Mouse (Mus musculus): ENCODE results near the gene Mpig6b. TPM values are rescaled to one million over a fixed set of nuclear protein-coding genes. Genes with fewer than 3 reads are reported as not detected.
A peak's percentile ranks its signal among the peaks of the same experiment; 100 is the strongest.

Mpig6b gene
- polyA plus RNA-seq, 1 experiment, result 3.7 TPM

DNA sequence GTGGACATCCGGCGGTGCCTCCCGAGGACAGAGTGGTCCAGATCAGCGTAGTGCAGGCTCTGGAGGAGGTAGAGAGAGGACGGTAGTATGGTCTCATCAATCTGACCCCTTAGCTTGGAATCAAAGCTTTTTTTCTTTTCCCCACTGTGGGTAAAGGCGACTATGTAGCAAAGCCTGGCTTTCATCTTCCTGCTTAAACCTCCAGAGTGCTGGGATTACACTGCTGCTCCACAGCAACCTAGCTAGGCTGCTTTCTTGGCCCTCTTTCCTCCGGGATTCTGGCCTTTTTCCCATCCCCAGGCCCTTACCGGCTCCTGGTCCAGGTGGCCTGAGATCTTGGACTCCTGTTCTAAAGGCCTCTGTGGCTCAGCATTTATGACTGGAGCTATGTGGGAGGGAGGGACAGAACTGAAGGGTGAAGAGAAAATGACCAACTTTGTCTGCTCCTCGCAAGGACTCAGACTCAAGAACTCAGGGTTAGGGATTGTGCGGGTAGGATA, 1.6 kb downstream of the Mpig6b start:
- no peak for TF ChIP-seq CTCF (IDR thresholded peaks at IDR 0.05; ENCODE audit: control insufficient read depth, insufficient read depth, insufficient replicate concordance, low read depth, low read length)
- TF ChIP-seq POLR2A (IDR thresholded peaks at IDR 0.05; ENCODE audit: control insufficient read depth, low read depth, low read length), result no peak
- Histone ChIP-seq H3K27me3 (ENCODE audit: control insufficient read depth, insufficient read depth, low read length) (peaks cover 7% of the 10 kb centered on the region; the same call in 1 of the 2 replicates), H3K4me1 (ENCODE audit: control insufficient read depth, insufficient read depth, low read length) (peaks cover 29% of the 10 kb centered on the region), H3K36me3 (ENCODE audit: control insufficient read depth, insufficient read depth, low read length) (no peaks in the 10 kb centered on the region), H3K4me3 (ENCODE audit: control insufficient read depth, low read depth, low read length) (peak overlapping the region; percentile 63), H3K27ac (ENCODE audit: control insufficient read depth, insufficient read depth, low read depth, low read length) (peak overlapping the region; percentile 41; the same call in 1 of the 2 replicates)

DNA sequence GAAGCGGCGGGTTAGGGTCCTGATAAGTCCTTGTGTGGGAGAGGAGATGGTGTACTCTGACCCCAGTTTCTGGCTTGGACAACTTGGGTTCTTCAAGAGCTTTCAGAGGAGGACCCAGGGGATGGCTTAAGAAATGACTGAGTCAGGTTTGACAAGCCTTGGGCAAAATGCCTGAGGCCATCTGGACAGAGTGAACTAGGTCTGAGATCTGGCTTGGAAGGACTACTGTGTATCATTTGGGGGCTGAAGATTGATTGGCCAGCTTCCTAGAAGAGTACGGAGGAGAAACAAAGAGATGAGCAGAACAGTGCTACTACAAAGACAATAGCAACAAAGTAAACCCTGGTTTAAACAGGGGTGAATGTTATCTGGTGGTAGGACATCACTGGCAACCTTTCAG, 2.5 kb downstream of the Mpig6b start:
- Histone ChIP-seq H3K4me1 (ENCODE audit: control insufficient read depth, insufficient read depth, low read length) (peaks cover 32% of the 10 kb centered on the region), H3K36me3 (ENCODE audit: control insufficient read depth, insufficient read depth, low read length) (no peaks in the 10 kb centered on the region), H3K27ac (ENCODE audit: control insufficient read depth, insufficient read depth, low read depth, low read length) (no peak overlapping the region), H3K27me3 (ENCODE audit: control insufficient read depth, insufficient read depth, low read length) (peaks cover 7% of the 10 kb centered on the region; the same call in 1 of the 2 replicates), H3K4me3 (ENCODE audit: control insufficient read depth, low read depth, low read length) (peak overlapping the region; percentile 21)
- TF ChIP-seq CTCF (IDR thresholded peaks at IDR 0.05; ENCODE audit: control insufficient read depth, insufficient read depth, insufficient replicate concordance, low read depth, low read length) (no peak), POLR2A (IDR thresholded peaks at IDR 0.05; ENCODE audit: control insufficient read depth, low read depth, low read length) (no peak)

DNA sequence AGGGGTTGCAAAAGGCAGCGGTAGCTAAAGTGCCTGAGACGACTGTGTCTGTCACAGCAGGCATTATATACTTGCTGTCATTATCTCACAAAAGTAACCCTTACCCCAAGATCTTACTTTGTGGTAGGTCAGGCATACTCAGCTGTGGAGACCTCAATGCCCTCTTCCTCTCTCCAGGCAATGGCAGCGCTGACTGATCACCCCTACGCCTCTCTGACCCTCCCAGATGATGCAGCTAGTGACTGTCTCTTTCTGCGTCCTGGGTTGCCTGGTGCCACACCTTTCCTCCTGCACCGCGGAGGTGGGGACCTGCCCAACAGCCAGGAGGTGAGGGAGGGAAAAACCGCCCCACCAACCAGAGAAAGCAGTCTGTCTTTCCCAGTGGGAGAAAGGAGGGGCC, 4.7 kb downstream of the Mpig6b start:
- H3K27ac ChIP-seq (ENCODE audit: control insufficient read depth, insufficient read depth, low read depth, low read length), result no peak overlapping the region

DNA sequence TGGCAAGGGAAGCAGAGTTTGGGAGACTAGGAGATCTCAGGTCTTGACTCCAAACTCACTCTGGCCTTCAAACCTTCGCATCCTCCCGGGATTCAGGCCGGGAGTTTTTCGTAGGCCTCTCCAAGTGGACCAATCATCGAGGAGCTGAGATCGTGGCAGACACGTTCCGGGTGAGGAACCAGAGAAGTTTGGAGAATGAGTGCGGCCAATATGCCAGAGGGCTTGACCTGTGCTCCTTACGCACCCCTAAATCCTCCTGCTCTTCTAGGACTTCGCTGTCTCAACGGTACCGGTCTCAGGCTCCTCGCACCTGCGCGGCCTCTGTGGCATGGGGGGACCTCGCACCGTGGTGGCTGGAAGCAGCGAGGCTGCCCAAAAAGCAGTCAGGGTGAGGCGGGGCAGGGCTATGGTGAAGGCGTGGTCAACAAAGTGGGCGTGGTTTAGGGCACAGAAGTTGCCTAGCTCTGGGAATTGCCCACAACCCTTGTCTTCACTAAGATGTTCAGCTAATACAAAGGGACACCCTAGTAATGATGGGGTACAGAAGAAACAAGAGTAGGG, 5.2 kb downstream of the Mpig6b start:
- H3K27ac ChIP-seq (ENCODE audit: control insufficient read depth, insufficient read depth, low read depth, low read length), result no peak overlapping the region
- H3K36me3 ChIP-seq (ENCODE audit: control insufficient read depth, insufficient read depth, low read length), result no peaks in the 10 kb centered on the region
- H3K27me3 ChIP-seq (ENCODE audit: control insufficient read depth, insufficient read depth, low read length), result peaks cover 5% of the 10 kb centered on the region; the same call in 1 of the 2 replicates
- no peak for TF ChIP-seq POLR2A (IDR thresholded peaks at IDR 0.05; ENCODE audit: control insufficient read depth, low read depth, low read length)
- no peak for TF ChIP-seq CTCF (IDR thresholded peaks at IDR 0.05; ENCODE audit: control insufficient read depth, insufficient read depth, insufficient replicate concordance, low read depth, low read length)
- H3K4me3 ChIP-seq (ENCODE audit: control insufficient read depth, low read depth, low read length), result peak overlapping the region; percentile 84; the same call in 1 of the 2 replicates
- peaks cover 34% of the 10 kb centered on the region for H3K4me1 ChIP-seq (ENCODE audit: control insufficient read depth, insufficient read depth, low read length)

More for the DNA sequence above, 4.7 kb downstream of the Mpig6b start:
- Histone ChIP-seq H3K4me3 (ENCODE audit: control insufficient read depth, low read depth, low read length) (no peak overlapping the region), H3K36me3 (ENCODE audit: control insufficient read depth, insufficient read depth, low read length) (no peaks in the 10 kb centered on the region), H3K4me1 (ENCODE audit: control insufficient read depth, insufficient read depth, low read length) (peaks cover 34% of the 10 kb centered on the region), H3K27me3 (ENCODE audit: control insufficient read depth, insufficient read depth, low read length) (peaks cover 7% of the 10 kb centered on the region; the same call in 1 of the 2 replicates)
- TF ChIP-seq POLR2A (IDR thresholded peaks at IDR 0.05; ENCODE audit: control insufficient read depth, low read depth, low read length), result no peak
- TF ChIP-seq CTCF (IDR thresholded peaks at IDR 0.05; ENCODE audit: control insufficient read depth, insufficient read depth, insufficient replicate concordance, low read depth, low read length), result no peak

DNA sequence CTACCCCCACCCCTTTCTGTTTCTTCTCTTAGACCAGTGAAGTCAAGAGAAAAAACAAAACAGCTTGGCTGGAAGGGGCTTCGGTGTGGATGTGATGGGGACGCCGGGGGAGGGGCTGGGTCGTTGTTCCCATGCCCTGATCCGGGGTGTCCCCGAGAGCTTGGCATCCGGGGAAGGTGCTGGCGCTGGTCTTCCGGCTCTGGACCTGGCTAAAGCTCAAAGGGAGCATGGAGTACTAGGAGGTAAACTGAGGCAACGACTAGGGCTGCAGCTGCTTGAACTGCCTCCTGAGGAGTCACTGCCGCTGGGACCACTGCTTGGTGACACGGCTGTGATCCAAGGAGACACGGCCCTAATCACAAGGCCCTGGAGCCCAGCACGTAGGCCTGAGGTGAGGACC, 5.9 kb downstream of the Mpig6b start:
- Histone ChIP-seq H3K4me3 (ENCODE audit: control insufficient read depth, low read depth, low read length) (peak overlapping the region; percentile 84), H3K36me3 (ENCODE audit: control insufficient read depth, insufficient read depth, low read length) (no peaks in the 10 kb centered on the region), H3K4me1 (ENCODE audit: control insufficient read depth, insufficient read depth, low read length) (peaks cover 28% of the 10 kb centered on the region), H3K27ac (ENCODE audit: control insufficient read depth, insufficient read depth, low read depth, low read length) (no peak overlapping the region), H3K27me3 (ENCODE audit: control insufficient read depth, insufficient read depth, low read length) (0 out of 2 replicates have a peak, but pooled peaks cover 2% of the 10 kb centered on the region)
- TF ChIP-seq POLR2A (IDR thresholded peaks at IDR 0.05; ENCODE audit: control insufficient read depth, low read depth, low read length) (no peak), CTCF (IDR thresholded peaks at IDR 0.05; ENCODE audit: control insufficient read depth, insufficient read depth, insufficient replicate concordance, low read depth, low read length) (no peak)

DNA sequence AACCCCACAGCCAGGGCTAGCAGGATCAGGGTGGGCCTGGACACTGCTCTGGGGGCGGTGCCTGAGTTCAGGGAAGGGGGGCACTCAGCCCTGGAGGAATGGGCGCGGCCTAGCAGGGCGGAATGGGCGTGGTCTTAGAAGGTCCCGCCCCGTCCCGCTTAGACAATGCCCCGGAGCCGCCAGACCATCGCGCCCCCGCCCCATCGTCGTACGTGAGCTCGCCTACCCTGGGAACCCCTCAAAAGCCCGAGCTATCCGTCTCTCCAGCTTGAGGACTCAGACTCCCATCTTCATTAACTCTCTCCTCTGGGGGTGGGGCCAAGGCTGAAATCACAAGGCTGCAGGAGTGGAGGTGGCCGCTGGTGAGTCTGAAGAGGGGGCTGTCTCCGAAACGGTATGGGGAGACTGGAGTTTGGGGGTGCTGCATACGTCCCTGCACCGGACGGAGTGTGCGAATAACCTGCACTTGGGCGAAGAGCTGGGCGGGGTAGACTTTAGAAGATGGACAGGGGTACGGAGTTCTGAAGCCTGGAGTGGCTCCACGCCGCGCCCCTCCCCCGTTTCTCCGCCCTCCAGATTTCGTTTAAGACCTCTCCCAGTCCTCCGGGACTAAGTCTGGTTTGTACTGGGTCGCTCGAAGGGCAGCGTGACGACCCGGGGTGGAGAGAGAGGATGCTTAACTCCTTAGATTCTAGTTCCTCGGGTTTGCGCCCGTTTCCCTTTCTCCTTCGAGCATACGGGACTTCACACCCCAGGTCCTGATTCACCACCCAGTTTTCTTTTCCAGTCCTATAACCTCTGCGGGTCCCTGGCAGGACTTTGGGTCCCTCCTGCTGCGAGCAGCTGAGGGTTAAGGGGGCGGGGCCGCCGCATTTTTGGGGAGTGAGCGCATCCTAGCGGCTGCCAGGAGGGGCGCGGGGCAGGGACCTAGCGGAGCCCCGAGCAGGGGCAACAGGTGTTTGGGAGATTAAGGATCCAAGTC, 6.8 kb downstream of the Mpig6b start, which contains the start of gene Ddah2:
Gene Ddah2 (plus strand): TSS at position 125 of the 982 bp plus-strand sequence.
- peaks cover 23% of the 10 kb centered on the region for H3K4me1 ChIP-seq (ENCODE audit: control insufficient read depth, insufficient read depth, low read length)
- peak within 1 kb of the TSS; percentile 84 for H3K4me3 ChIP-seq (ENCODE audit: control insufficient read depth, low read depth, low read length)
- H3K27me3 ChIP-seq (ENCODE audit: control insufficient read depth, insufficient read depth, low read length), result no peaks in the 10 kb centered on the region
- no peaks in the 10 kb centered on the region for H3K36me3 ChIP-seq (ENCODE audit: control insufficient read depth, insufficient read depth, low read length)
- peak within 1 kb of the TSS; percentile 50 for H3K27ac ChIP-seq (ENCODE audit: control insufficient read depth, insufficient read depth, low read depth, low read length)
- TF ChIP-seq CTCF (IDR thresholded peaks at IDR 0.05; ENCODE audit: control insufficient read depth, insufficient read depth, insufficient replicate concordance, low read depth, low read length) (0 out of 2 replicates have a peak, but pooled peaks have one; percentile 25), POLR2A (IDR thresholded peaks at IDR 0.05; ENCODE audit: control insufficient read depth, low read depth, low read length) (no peak; the same call in 1 of the 2 replicates)

DNA sequence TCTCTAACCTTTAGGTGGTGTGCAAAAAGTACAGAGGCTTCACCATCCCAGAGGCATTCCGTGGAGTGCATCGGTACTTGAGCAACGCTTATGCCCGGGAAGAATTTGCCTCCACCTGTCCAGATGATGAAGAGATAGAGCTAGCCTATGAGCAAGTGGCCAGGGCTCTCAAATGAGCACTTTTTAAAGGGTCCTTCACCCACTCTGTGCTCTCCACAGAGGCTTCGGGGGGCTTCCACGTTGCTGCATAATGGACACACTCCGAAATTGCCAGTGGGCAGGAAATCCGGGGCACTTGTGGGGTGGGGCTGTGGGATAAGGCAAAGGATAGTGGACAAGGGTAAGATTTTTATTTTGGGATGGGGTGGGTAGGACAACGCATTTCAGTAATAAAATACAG, 7.7 kb downstream of the Mpig6b start:
- Histone ChIP-seq H3K36me3 (ENCODE audit: control insufficient read depth, insufficient read depth, low read length) (no peaks in the 10 kb centered on the region), H3K27ac (ENCODE audit: control insufficient read depth, insufficient read depth, low read depth, low read length) (no peak overlapping the region), H3K4me3 (ENCODE audit: control insufficient read depth, low read depth, low read length) (no peak overlapping the region)

More for the DNA sequence above, 7.7 kb downstream of the Mpig6b start:
- H3K4me1 ChIP-seq (ENCODE audit: control insufficient read depth, insufficient read depth, low read length), result peaks cover 21% of the 10 kb centered on the region
- no peak for TF ChIP-seq CTCF (IDR thresholded peaks at IDR 0.05; ENCODE audit: control insufficient read depth, insufficient read depth, insufficient replicate concordance, low read depth, low read length)
- TF ChIP-seq POLR2A (IDR thresholded peaks at IDR 0.05; ENCODE audit: control insufficient read depth, low read depth, low read length), result no peak
- no peaks in the 10 kb centered on the region for H3K27me3 ChIP-seq (ENCODE audit: control insufficient read depth, insufficient read depth, low read length)
